Mouse (Mus musculus) stomach, postnatal 0 days (tissue): ENCODE measurements around the gene Xylt1. TPM values are rescaled to one million over a fixed set of nuclear protein-coding genes. Genes with fewer than 3 reads are reported as not detected.

Experiments used
- ATAC-seq: fragments of 200-750 bp; cut with Nextera tagmentation; 2 replicates; pipeline ENCODE4 v1.8.0; 2017; ENCODE audit not compliant: low FRiP score, low TSS enrichment
- DNase-seq: peaks from one replicate; pipeline ENCODE4 v3.0.0-alpha.2; 2016; ENCODE audit warnings: low spot score
- H3K27ac ChIP-seq: fragments of 300-500 bp; sonication (generic); replicated peaks from 2 replicates; pipeline ENCODE4 v1.5.1; 2014; ENCODE audit warnings: mild to moderate bottlenecking, control low read depth
- H3K27me3 ChIP-seq: fragments of 300-500 bp; sonication (generic); 2 replicates; pipeline ENCODE4 v1.6.1; 2014; ENCODE audit warnings: low read length; ENCODE audit not compliant: control insufficient read depth, insufficient read depth
- H3K36me3 ChIP-seq: fragments of 300-500 bp; sonication (generic); 2 replicates; pipeline ENCODE4 v1.6.1; 2014; ENCODE audit warnings: low read length, mixed read lengths; ENCODE audit not compliant: control insufficient read depth, insufficient read depth
- H3K4me1 ChIP-seq: fragments of 300-500 bp; sonication (generic); replicated peaks from 2 replicates; pipeline ENCODE4 v1.6.1; 2014; ENCODE audit warnings: antibody characterized with exemption; ENCODE audit not compliant: control insufficient read depth, insufficient read depth
- H3K4me2 ChIP-seq: fragments of 300-500 bp; sonication (generic); replicated peaks from 2 replicates; pipeline ENCODE4 v1.6.1; 2014; ENCODE audit warnings: low read depth, mild to moderate bottlenecking, control low read depth, moderate library complexity
- H3K4me3 ChIP-seq: fragments of 300-500 bp; sonication (generic); 2 replicates; pipeline ENCODE4 v1.5.1; 2014; ENCODE audit warnings: low read depth, low read length, control low read depth
- H3K9ac ChIP-seq: fragments of 300-500 bp; sonication (generic); 2 replicates; pipeline ENCODE4 v1.6.1; 2014; ENCODE audit warnings: mild to moderate bottlenecking, low read length, control low read depth, mixed read lengths
- H3K9me3 ChIP-seq: fragments of 300-500 bp; sonication (generic); 2 replicates; pipeline ENCODE4 v1.6.1; 2016; ENCODE audit warnings: low read length; ENCODE audit not compliant: control insufficient read depth
- CTCF ChIP-seq: IDR thresholded peaks from 2 replicates; pipeline ENCODE4 v1.5.1; 2016; ENCODE audit warnings: antibody characterized with exemption, low read depth, mild to moderate bottlenecking, moderate library complexity
- EP300 ChIP-seq: optimal IDR thresholded peaks from 2 replicates; pipeline ENCODE3; 2016; ENCODE audit warnings: antibody characterized with exemption
- WGBS: fragments of 180-500 bp; shearing (Covaris S2); extraction: QIAGEN DNeasy Blood & Tissue Kit; methylation state at CpG from one replicate; pipeline ENCODE4 v1.1.7; 2014; 5-methylcytosine and 5-hydroxymethylcytosine counted together
- polyA plus RNA-seq: library from polyadenylated mRNA; unstranded; fragments of >200 nt; fragmentation: Nextera tagmentation; extraction: Ambion mirVana; gene quantifications from 2 replicates; pipeline ENCODE4 v1.2.1, GENCODE M21; 2015

Xylt1 gene
- polyA plus RNA-seq, 1 experiment from 2014 or later = 0.36 TPM

DNA sequence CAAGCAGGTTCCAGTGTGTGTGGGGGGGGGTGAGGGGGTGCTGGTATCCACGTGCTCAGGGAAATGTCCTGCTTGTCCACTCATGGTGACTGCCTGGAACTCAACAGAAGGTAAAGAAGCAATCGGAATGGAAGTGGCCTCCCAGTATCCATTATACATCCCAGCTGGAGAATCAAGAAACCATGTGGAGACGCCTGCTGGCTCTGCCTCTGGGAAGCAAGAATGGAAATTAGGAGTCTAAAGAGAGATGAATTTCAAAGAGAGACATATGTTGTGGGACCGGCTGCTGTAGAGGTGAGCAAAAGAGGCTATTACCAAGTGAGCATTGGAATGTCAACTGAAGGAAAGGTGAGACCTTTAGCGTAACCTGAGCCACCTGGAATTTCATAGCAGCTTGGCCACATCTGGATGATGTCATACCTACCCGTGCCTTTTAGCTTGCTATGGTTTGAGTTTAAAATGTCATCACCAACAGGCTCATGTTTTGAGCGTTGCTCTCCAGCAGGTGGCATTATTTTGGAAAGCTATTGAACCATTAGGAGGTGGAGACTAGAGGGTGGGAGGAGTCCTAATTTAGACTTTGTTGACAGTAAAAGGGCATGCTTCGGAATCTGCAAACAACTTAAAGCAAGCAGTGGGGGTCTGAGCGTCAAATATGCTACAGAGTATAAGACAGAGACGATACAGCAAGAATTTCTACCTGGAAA, 329.3 kb downstream of the Xylt1 start:
- TF ChIP-seq CTCF = peak; percentile 48
- TF ChIP-seq EP300 = no peak
- WGBS = 32% methylated on average over 10 of the region's 10 CpGs
- Histone ChIP-seq H3K27me3 (no peaks in the 10 kb centered on the region), H3K9ac (no peak overlapping the region), H3K4me3 (no peak overlapping the region), H3K9me3 (no peaks in the 10 kb centered on the region), H3K4me2 (no peak overlapping the region), H3K4me1 (no peaks in the 10 kb centered on the region), H3K36me3 (no peaks in the 10 kb centered on the region), H3K27ac (no peak overlapping the region)
- ATAC-seq = no peak
- DNase-seq = no peak

DNA sequence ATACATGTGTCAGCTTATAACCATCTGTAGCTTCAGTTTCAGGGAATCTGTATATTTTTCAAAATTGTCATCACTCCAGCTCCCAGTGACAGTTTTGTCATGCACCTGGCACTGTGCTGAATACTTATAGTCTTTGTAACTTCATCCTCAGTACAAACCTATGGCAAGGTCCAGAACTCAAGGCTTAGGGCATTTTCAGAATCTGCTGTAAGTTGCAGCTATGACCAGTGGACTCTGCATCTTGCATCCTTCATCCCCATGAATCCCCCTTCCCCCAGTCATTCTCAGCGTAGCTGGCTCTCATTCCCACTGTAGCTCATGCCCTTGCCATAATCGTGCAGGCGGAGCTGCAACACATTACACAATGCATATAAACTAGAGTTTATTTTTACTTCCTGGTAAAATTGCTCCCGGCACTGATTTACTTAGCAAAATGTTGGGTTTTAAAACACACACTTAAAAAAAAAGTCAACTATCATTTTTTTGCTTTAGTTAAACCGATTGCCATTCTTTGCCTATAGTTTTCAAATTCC, 336.2 kb downstream of the Xylt1 start:
- no peak overlapping the region for H3K9ac ChIP-seq
- DNase-seq = no peak
- TF ChIP-seq EP300 (no peak), CTCF (no peak)
- H3K4me1 ChIP-seq = no peaks in the 10 kb centered on the region
- 82% methylated on average over 5 of the region's 5 CpGs for WGBS
- no peak overlapping the region for H3K4me2 ChIP-seq
- no peaks in the 10 kb centered on the region for H3K36me3 ChIP-seq
- no peak for ATAC-seq
- H3K27me3 ChIP-seq = no peaks in the 10 kb centered on the region
- no peak overlapping the region for H3K27ac ChIP-seq
- H3K9me3 ChIP-seq = no peaks in the 10 kb centered on the region
- no peak overlapping the region for H3K4me3 ChIP-seq

DNA sequence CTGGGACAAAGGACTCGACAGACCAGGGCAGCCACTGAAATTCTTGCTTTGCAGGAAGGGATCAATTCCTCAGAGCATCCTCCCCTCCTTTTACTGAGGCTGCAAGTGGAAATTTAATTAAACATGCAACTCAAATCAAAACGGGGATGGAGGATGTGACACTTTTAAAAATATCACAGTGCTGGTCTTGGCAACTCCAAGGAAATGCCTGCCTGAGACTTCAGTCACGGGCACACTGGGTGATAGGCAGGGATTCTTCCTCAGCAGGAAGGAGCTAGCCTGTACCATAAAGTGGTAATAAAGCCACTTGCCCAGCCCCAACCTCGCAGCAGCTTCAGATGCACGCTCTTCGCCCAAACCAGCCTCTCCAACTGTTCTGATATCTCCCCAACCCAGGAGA, 339.6 kb downstream of the Xylt1 start:
- Histone ChIP-seq H3K4me2 (no peak overlapping the region), H3K9me3 (no peaks in the 10 kb centered on the region), H3K27ac (no peak overlapping the region), H3K36me3 (no peaks in the 10 kb centered on the region), H3K9ac (no peak overlapping the region), H3K27me3 (no peaks in the 10 kb centered on the region), H3K4me3 (no peak overlapping the region), H3K4me1 (no peaks in the 10 kb centered on the region)
- TF ChIP-seq EP300 = no peak
- no peak for TF ChIP-seq CTCF
- DNase-seq (no peak), ATAC-seq (no peak)
- WGBS = 60% methylated on average over 6 of the region's 6 CpGs
